Mouse (Mus musculus) liver, adult 2 months (tissue): Measurements from ENCODE around the gene Kdm3a. TPM values are rescaled to one million over a fixed set of nuclear protein-coding genes. Genes with fewer than 3 reads are reported as not detected.

ENCODE experiments used
- DNase-seq: peaks from one replicate; pipeline ENCODE4 v3.0.0-alpha.2; 2011; ENCODE audit warnings: low read depth, low spot score; ENCODE audit errors: extremely low read depth
- H3K27ac ChIP-seq: fragments of 200-500 bp; replicated peaks from 2 replicates; pipeline ENCODE4 v1.5.1; 2012; ENCODE audit warnings: low read depth, mild to moderate bottlenecking, control low read depth, inconsistent platforms, low read length; ENCODE audit not compliant: insufficient read depth
- H3K27me3 ChIP-seq: fragments of 200-500 bp; 2 replicates; pipeline ENCODE4 v1.6.1; 2012; ENCODE audit warnings: mild to moderate bottlenecking, moderate library complexity, low read length, inconsistent platforms; ENCODE audit not compliant: control insufficient read depth, insufficient read depth
- H3K36me3 ChIP-seq: fragments of 200-500 bp; 2 replicates; pipeline ENCODE4 v1.6.1; 2012; ENCODE audit warnings: low read length, inconsistent platforms; ENCODE audit not compliant: control insufficient read depth, insufficient read depth
- H3K4me1 ChIP-seq: fragments of 200-500 bp; 2 replicates; pipeline ENCODE4 v1.6.1; 2011; ENCODE audit warnings: low read length; ENCODE audit not compliant: control insufficient read depth, insufficient read depth
- H3K4me3 ChIP-seq: fragments of 200-500 bp; 2 replicates; pipeline ENCODE4 v1.5.1; 2011; ENCODE audit warnings: low read depth, mild to moderate bottlenecking, control low read depth, low read length, moderate library complexity; ENCODE audit not compliant: insufficient read depth
- H3K79me2 ChIP-seq: fragments of 200-500 bp; 2 replicates; pipeline ENCODE4 v1.6.1; 2012; ENCODE audit warnings: inconsistent platforms, mild to moderate bottlenecking, low read length, moderate library complexity; ENCODE audit not compliant: control insufficient read depth, insufficient read depth
- H3K9ac ChIP-seq: fragments of 200-500 bp; 2 replicates; pipeline ENCODE4 v1.6.1; 2012; ENCODE audit warnings: low read depth, mild to moderate bottlenecking, control low read depth, inconsistent platforms, low read length
- CTCF ChIP-seq: fragments of 200-500 bp; IDR thresholded peaks from 2 replicates; pipeline ENCODE4 v1.5.1; 2011; ENCODE audit warnings: low read depth, low read length, control low read depth
- POLR2A ChIP-seq: fragments of 200-500 bp; IDR thresholded peaks from 2 replicates; pipeline ENCODE4 v1.6.1; 2011; ENCODE audit warnings: low read length, control low read depth; ENCODE audit not compliant: insufficient read depth; ENCODE audit errors: extremely low read depth
- WGBS: fragments of 180-500 bp; shearing (Covaris S2); methylation state at CpG from one replicate; pipeline ENCODE4 v1.1.7; 2018; 5-methylcytosine and 5-hydroxymethylcytosine counted together
- polyA plus RNA-seq: library from polyadenylated mRNA; depleted of rRNA; stranded (reverse); fragments of >200 nt; gene quantifications from 2 replicates; pipeline ENCODE4 v1.2.3, GENCODE M21; 2012
- total RNA-seq: library from RNA; depleted of rRNA; stranded (reverse); fragments of >200 nt; gene quantifications from 2 replicates; pipeline ENCODE4 v1.2.3, GENCODE M21; 2014

Kdm3a gene
- total and polyA plus RNA-seq, 2 experiments, result 4.0 to 17.6 TPM

GRCm38 (mm10) chr6:71607756-71608155, 25.0 kb downstream of the Kdm3a start:
- TF ChIP-seq CTCF, result no peak
- TF ChIP-seq POLR2A, result no peak
- Histone ChIP-seq H3K27ac (no peak overlapping the region), H3K36me3 (peaks cover 63% of the 10 kb centered on the region), H3K4me3 (no peak overlapping the region), H3K9ac (no peak overlapping the region), H3K4me1 (no peaks in the 10 kb centered on the region), H3K27me3 (no peaks in the 10 kb centered on the region), H3K79me2 (no peaks in the 10 kb centered on the region; the same call in 1 of the 2 replicates)
- no peak for DNase-seq
- WGBS, result 90% methylated on average over 3 of the region's 3 CpGs

- no peak overlapping the region for H3K27ac ChIP-seq
- no peak overlapping the region for H3K9ac ChIP-seq
- no peaks in the 10 kb centered on the region for H3K27me3 ChIP-seq
- TF ChIP-seq CTCF (no peak), POLR2A (no peak)
- H3K36me3 ChIP-seq, result peaks cover 75% of the 10 kb centered on the region
- WGBS, result 89% methylated on average over 4 of the region's 4 CpGs
- H3K4me1 ChIP-seq, result peaks cover 1% of the 10 kb centered on the region; the same call in 1 of the 2 replicates
- no peaks in the 10 kb centered on the region; the same call in 1 of the 2 replicates for H3K79me2 ChIP-seq
- peak; percentile 43 for DNase-seq
- no peak overlapping the region for H3K4me3 ChIP-seq
Observed at GRCm38 (mm10) chr6:71590154-71590553, 42.6 kb downstream of the Kdm3a start.

- no peaks in the 10 kb centered on the region for H3K27me3 ChIP-seq
- H3K9ac ChIP-seq, result no peak overlapping the region
- H3K79me2 ChIP-seq, result no peaks in the 10 kb centered on the region; the same call in 1 of the 2 replicates
- H3K36me3 ChIP-seq, result peaks cover 69% of the 10 kb centered on the region
- WGBS, result 69% methylated on average over 1 of the region's 1 CpGs
- no peak overlapping the region for H3K27ac ChIP-seq
- no peak for TF ChIP-seq CTCF
- no peak for TF ChIP-seq POLR2A
- no peak overlapping the region for H3K4me3 ChIP-seq
- H3K4me1 ChIP-seq, result peaks cover 1% of the 10 kb centered on the region; the same call in 1 of the 2 replicates
- peak; percentile 68 for DNase-seq
Observed at GRCm38 (mm10) chr6:71589401-71589800, 43.4 kb downstream of the Kdm3a start.

- TF ChIP-seq POLR2A, result no peak
- no peak for TF ChIP-seq CTCF
- 71% methylated on average over 4 of the region's 4 CpGs for WGBS
- H3K4me1 ChIP-seq, result no peaks in the 10 kb centered on the region
- H3K4me3 ChIP-seq, result no peak overlapping the region
- no peaks in the 10 kb centered on the region for H3K27me3 ChIP-seq
- no peak overlapping the region for H3K9ac ChIP-seq
- DNase-seq, result no peak
- peaks cover 30% of the 10 kb centered on the region for H3K36me3 ChIP-seq
- H3K27ac ChIP-seq, result no peak overlapping the region
- H3K79me2 ChIP-seq, result no peaks in the 10 kb centered on the region
Observed at GRCm38 (mm10) chr6:71583198-71583597, 49.6 kb downstream of the Kdm3a start.

- 96% methylated on average over 11 of the region's 11 CpGs for WGBS
- peaks cover 29% of the 10 kb centered on the region for H3K36me3 ChIP-seq
Observed at GRCm38 (mm10) chr6:71579478-71579877, 53.3 kb downstream of the Kdm3a start.

GRCm38 (mm10) chr6:71575359-71575758, 57.4 kb downstream of the Kdm3a start:
- Histone ChIP-seq H3K36me3 (peaks cover 43% of the 10 kb centered on the region), H3K4me3 (no peak overlapping the region), H3K4me1 (no peaks in the 10 kb centered on the region; the same call in 1 of the 2 replicates), H3K9ac (no peak overlapping the region), H3K27me3 (no peaks in the 10 kb centered on the region), H3K27ac (no peak overlapping the region), H3K79me2 (no peaks in the 10 kb centered on the region; the same call in 1 of the 2 replicates)
- WGBS, result 100% methylated on average over 1 of the region's 1 CpGs
- DNase-seq, result no peak
- TF ChIP-seq POLR2A (no peak), CTCF (no peak)

More at GRCm38 (mm10) chr6:71579478-71579877, 53.3 kb downstream of the Kdm3a start:
- TF ChIP-seq POLR2A (no peak), CTCF (no peak)
- Histone ChIP-seq H3K4me3 (no peak overlapping the region), H3K79me2 (no peaks in the 10 kb centered on the region), H3K9ac (no peak overlapping the region), H3K27ac (no peak overlapping the region), H3K4me1 (no peaks in the 10 kb centered on the region), H3K27me3 (no peaks in the 10 kb centered on the region)
- no peak for DNase-seq
